Mouse (Mus musculus): ENCODE results near the gene Trappc5. TPM values are rescaled to one million over a fixed set of nuclear protein-coding genes. Genes with fewer than 3 reads are reported as not detected.

The Trappc5 gene
- polyA plus RNA-seq (2014; fragmentation: Illumina TruSeq; extraction: RNeasy Lipid Tissue Mini Kit (QIAGEN cat#74804); ENCODE audit: low read depth, low replicate concordance) = 3.7 TPM

DNA sequence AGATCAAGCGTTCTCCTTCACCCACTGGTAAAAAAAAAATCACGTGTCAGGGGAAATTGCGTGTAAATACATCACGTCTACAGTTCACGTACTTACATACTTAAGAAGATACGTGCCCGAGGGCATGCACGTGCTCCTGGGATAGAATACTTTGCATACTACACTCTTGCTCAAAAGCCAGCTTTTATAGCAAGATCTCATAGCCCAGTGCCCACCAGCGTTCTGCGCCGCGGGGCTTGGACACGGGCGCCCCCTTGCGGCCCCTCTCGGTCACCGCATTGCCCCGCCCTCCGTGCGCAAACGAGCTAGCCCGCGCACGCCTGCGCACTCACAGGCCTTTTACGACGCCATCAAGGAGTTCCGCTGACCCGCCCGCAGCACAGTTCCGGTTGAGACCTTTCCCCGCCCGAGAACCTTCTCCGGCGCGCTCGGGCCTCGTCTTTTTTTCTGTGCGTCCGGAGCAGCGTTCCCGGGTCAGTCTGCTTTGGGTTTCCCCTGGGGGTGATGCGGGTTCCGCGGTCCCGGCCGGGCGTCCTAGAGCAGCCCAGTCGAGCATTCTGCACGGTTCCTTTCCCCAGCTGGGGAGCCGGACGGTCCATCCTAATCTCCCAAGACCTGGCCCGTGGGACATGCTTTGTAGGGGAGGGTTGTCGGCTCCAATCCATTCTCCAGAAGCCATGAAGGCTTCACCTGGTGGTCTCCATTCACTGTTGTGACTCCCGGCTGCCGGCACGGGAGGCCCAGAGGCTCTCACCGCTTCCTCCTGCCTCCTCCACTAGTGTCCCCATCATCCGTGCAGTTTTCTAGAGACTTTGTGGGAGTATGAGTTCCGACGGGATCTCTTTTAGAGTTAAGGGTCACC is at the start of gene Trappc5:
Gene Trappc5, plus strand, starts transcription at position 169 of the 862 bp plus-strand sequence.

DNA sequence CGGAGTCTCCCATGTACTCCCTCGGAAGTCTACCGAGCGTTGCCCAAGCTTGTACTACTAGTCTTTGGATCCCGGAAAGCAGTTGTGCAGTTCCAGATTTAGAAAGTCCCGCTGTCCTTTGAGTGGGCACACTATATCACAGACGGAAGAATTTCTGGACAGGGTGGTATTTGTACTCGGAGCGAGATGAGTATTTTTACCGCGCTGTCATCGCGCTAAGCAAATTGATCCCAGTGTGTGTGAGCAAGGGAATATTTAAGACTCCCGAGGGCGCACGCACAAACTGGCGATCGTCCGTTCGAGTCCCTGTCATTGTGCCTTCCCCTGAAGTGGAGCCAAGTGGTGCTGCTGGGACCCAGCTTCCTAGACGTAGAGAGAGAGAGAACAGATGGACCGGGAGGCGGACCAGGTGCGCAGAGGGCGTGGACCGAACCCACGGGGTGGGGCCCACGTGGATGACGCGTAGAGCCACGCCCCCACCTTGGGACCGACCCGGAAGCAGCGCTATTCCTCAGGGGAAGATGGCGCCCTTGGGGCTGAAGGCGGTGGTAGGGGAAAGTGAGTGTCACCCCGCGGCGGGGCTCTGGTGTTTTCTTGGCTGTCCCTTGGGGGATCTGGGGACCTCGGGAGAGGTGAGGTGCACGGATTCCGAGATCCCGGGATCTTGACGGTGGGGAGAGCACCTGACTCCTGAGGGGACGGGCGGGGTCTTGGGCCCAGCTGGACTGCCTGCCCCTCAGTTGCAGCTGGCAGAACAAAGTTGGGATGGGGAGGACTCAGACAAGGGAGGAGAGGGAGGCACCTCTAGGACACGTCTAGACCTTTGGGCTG is 45.2 kb upstream of the Trappc5 start, which contains the start of gene Stxbp2:
Gene Stxbp2, plus strand, starts transcription at position 309 of the 831 bp plus-strand sequence.

DNA sequence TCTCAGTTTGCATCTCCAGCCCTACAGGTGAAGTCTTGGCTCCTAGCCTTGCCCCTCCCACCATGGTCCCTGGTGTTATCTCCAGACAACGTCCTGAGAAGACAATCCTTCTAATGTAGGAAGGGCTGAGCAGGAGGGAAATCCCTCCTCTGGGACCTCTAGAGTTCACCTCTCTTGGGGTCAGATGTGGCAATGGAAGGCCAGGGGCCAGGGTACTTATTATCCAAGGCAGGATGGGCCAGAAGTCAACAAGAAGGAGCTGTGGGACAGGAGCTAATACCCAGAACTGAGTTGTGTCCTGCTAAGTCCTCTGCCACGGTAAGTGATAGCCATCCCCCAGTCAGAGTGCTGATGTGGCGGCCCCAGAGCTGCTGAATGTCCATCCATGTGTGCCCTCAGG is 20.6 kb upstream of the Trappc5 start, which contains the start of gene Retn:
Gene Retn, plus strand, starts transcription at position 245 of the 400 bp plus-strand sequence.

DNA sequence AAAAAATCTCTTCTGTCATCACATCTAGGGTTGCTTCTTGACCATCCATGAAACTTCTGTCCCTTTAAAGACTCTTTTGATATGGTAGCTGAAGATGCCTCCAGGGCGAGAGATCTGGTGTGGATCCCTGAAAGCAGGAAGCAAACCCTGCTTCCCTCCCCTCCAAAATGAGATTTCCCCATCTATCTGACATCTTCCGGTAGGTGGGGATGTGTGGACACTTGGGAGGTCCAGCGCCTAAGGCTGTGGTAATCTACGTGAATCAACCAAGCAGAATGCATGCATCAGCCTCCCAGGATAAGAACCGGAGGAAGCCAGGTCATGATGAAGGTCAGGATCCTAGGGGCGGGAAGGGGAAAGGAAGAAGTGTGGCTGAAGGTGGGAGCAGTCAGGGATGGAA is 10.6 kb upstream of the Trappc5 start, which contains the start of gene Mcemp1:
Gene Mcemp1, plus strand, starts transcription at position 248 of the 400 bp plus-strand sequence.

DNA sequence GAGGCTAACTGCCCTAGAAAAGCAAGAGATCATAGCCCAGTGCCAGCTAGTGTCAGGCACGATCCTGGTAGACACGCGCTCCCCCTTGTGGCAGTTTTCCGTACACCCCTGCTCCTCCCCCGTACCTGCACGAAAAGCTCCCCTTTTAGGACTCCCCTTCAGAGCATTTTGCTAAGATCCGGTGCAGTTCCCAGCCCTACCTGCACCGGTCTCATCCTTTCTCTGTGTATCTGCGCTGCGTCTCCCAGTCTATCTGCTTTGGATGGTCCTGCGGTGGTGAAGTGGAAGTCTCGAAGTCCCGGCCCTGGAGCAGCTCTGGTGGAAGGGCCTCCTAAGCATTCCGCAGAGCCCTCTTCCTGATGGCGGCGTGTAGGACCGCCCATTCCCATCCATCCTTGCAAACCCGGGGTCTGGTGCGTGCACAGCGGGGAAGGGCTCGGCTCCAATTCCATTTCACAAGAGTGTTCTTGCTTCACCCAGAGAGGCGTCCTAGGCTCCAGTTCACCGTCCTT is 4.1 kb upstream of the Trappc5 start, which contains the start of gene Fcor:
Gene Fcor, minus strand, starts transcription at position 383 of the 512 bp plus-strand sequence.

DNA sequence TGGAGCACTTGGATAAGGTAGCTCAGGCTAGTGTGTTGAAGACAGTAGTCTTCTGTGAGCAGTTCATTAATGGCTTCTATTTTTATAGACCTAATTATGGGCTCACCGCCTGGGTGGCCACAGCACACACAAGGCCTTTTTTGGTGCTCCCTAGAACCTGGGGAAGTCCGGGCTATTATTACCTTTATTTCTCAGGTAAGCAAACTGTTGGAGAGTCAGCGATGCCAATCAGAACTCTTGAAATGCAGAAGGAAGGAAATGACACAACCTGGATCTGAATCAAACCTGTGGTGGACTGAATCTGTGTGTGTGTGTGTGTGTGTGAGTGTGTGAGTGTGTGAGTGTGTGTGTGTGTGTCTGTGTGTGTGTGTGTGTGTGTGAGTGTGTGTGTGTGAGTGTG is 18.0 kb downstream of the Trappc5 start, which contains the start of gene Fcer2a:
Gene Fcer2a, minus strand, starts transcription at position 55 of the 400 bp plus-strand sequence.

DNA sequence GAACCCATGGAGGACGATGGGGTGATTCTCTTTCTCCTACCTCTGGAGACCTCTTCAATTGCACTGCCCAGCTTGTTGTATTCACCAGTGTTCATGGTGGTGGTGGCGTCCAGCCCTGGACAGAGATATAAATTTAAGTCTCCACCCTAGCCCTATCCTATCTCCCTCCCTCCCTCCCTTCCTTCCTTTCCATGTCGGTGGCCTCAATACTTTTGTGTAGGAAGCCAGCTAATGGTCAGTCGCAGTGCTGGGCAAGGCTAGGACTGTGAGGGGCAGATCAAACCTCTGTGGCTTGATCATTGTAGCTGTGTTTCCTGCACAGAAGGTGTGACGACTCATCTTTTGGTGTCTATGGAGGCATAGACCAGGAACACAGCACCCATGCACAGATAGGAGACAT is 44.5 kb downstream of the Trappc5 start, which contains the start of gene Clec4g:
Gene Clec4g, minus strand, starts transcription at position 101 of the 400 bp plus-strand sequence.

Other genes starting within 250 kb of the Trappc5 start
- gene Pex11g, start 208.6 kb upstream of the Trappc5 start, polyA plus RNA-seq (2014; fragmentation: Illumina TruSeq; extraction: RNeasy Lipid Tissue Mini Kit (QIAGEN cat#74804); ENCODE audit: low read depth, low replicate concordance) = 5.9 TPM
- not detected for gene Tex45, start 205.4 kb upstream of the Trappc5 start, polyA plus RNA-seq (2014; fragmentation: Illumina TruSeq; extraction: RNeasy Lipid Tissue Mini Kit (QIAGEN cat#74804); ENCODE audit: low read depth, low replicate concordance)
- 2.8 TPM for gene Zfp358, start 183.2 kb upstream of the Trappc5 start, polyA plus RNA-seq (2014; fragmentation: Illumina TruSeq; extraction: RNeasy Lipid Tissue Mini Kit (QIAGEN cat#74804); ENCODE audit: low read depth, low replicate concordance)
- gene Mcoln1, start 175.8 kb upstream of the Trappc5 start, polyA plus RNA-seq (2014; fragmentation: Illumina TruSeq; extraction: RNeasy Lipid Tissue Mini Kit (QIAGEN cat#74804); ENCODE audit: low read depth, low replicate concordance) = 12.2 TPM
- gene Pnpla6, start 160.9 kb upstream of the Trappc5 start, polyA plus RNA-seq (2014; fragmentation: Illumina TruSeq; extraction: RNeasy Lipid Tissue Mini Kit (QIAGEN cat#74804); ENCODE audit: low read depth, low replicate concordance) = 7.7 TPM
- 2.6 TPM for gene C330021F23Rik, start 108.3 kb upstream of the Trappc5 start, polyA plus RNA-seq (2014; fragmentation: Illumina TruSeq; extraction: RNeasy Lipid Tissue Mini Kit (QIAGEN cat#74804); ENCODE audit: low read depth, low replicate concordance)
- gene Camsap3, start 89.0 kb upstream of the Trappc5 start, polyA plus RNA-seq (2014; fragmentation: Illumina TruSeq; extraction: RNeasy Lipid Tissue Mini Kit (QIAGEN cat#74804); ENCODE audit: low read depth, low replicate concordance) = 1.3 TPM
- 0.58 TPM for gene Xab2, start 55.0 kb upstream of the Trappc5 start, polyA plus RNA-seq (2014; fragmentation: Illumina TruSeq; extraction: RNeasy Lipid Tissue Mini Kit (QIAGEN cat#74804); ENCODE audit: low read depth, low replicate concordance)
- 26.2 TPM for gene Pet100, start 54.8 kb upstream of the Trappc5 start, polyA plus RNA-seq (2014; fragmentation: Illumina TruSeq; extraction: RNeasy Lipid Tissue Mini Kit (QIAGEN cat#74804); ENCODE audit: low read depth, low replicate concordance)
- not detected for gene Pcp2, start 50.8 kb upstream of the Trappc5 start, polyA plus RNA-seq (2014; fragmentation: Illumina TruSeq; extraction: RNeasy Lipid Tissue Mini Kit (QIAGEN cat#74804); ENCODE audit: low read depth, low replicate concordance)
- 13.2 TPM for gene Stxbp2, start 45.3 kb upstream of the Trappc5 start, polyA plus RNA-seq (2014; fragmentation: Illumina TruSeq; extraction: RNeasy Lipid Tissue Mini Kit (QIAGEN cat#74804); ENCODE audit: low read depth, low replicate concordance)
- 0.50 TPM for gene Retn, start 20.5 kb upstream of the Trappc5 start, polyA plus RNA-seq (2014; fragmentation: Illumina TruSeq; extraction: RNeasy Lipid Tissue Mini Kit (QIAGEN cat#74804); ENCODE audit: low read depth, low replicate concordance)
- gene Mcemp1, start 10.5 kb upstream of the Trappc5 start, polyA plus RNA-seq (2014; fragmentation: Illumina TruSeq; extraction: RNeasy Lipid Tissue Mini Kit (QIAGEN cat#74804); ENCODE audit: low read depth, low replicate concordance) = not detected
- not detected for gene Fcor, start 3.9 kb upstream of the Trappc5 start, polyA plus RNA-seq (2014; fragmentation: Illumina TruSeq; extraction: RNeasy Lipid Tissue Mini Kit (QIAGEN cat#74804); ENCODE audit: low read depth, low replicate concordance)
- 0.42 TPM for gene Fcer2a, start 17.9 kb downstream of the Trappc5 start, polyA plus RNA-seq (2014; fragmentation: Illumina TruSeq; extraction: RNeasy Lipid Tissue Mini Kit (QIAGEN cat#74804); ENCODE audit: low read depth, low replicate concordance)
- gene Clec4g, start 44.4 kb downstream of the Trappc5 start, polyA plus RNA-seq (2014; fragmentation: Illumina TruSeq; extraction: RNeasy Lipid Tissue Mini Kit (QIAGEN cat#74804); ENCODE audit: low read depth, low replicate concordance) = 35.9 TPM
- 0.72 TPM for gene Cd209a, start 72.7 kb downstream of the Trappc5 start, polyA plus RNA-seq (2014; fragmentation: Illumina TruSeq; extraction: RNeasy Lipid Tissue Mini Kit (QIAGEN cat#74804); ENCODE audit: low read depth, low replicate concordance)
- gene Cd209e, start 178.0 kb downstream of the Trappc5 start, polyA plus RNA-seq (2014; fragmentation: Illumina TruSeq; extraction: RNeasy Lipid Tissue Mini Kit (QIAGEN cat#74804); ENCODE audit: low read depth, low replicate concordance) = not detected
- not detected for gene Cd209d, start 202.3 kb downstream of the Trappc5 start, polyA plus RNA-seq (2014; fragmentation: Illumina TruSeq; extraction: RNeasy Lipid Tissue Mini Kit (QIAGEN cat#74804); ENCODE audit: low read depth, low replicate concordance)